Mouse (Mus musculus) testis, postnatal 14 days (tissue): ENCODE results near the gene Arhgap40.

Experiments used
- DNase-seq: peaks from one replicate; pipeline ENCODE4 v3.0.0; 2021; ENCODE audit warnings: low spot score

Gene Arhgap40

GRCm38 (mm10) chr2:158512528-158512927, at the start of gene Arhgap40:
Arhgap40 (plus strand) TSS chr2:158512796.
- DNase-seq = no peak

GRCm38 (mm10) chr2:158474159-158474558, 38.4 kb upstream of the Arhgap40 start:
- DNase-seq = no peak

- DNase-seq = no peak
These were observed 35.0 kb upstream of the Arhgap40 start for GRCm38 (mm10) chr2:158477640-158478039.

- DNase-seq = no peak
These were observed 14.1 kb upstream of the Arhgap40 start for GRCm38 (mm10) chr2:158498457-158498856.

GRCm38 (mm10) chr2:158501836-158502812, 10.5 kb upstream of the Arhgap40 start, which contains the start of gene Adig:
Adig (plus strand) TSS chr2:158502612.
- DNase-seq = no peak

GRCm38 (mm10) chr2:158503226-158503625, 9.4 kb upstream of the Arhgap40 start:
- DNase-seq = no peak

- no peak for DNase-seq
These were observed 8.9 kb upstream of the Arhgap40 start for GRCm38 (mm10) chr2:158503671-158504070.

- no peak for DNase-seq
These were observed 6.1 kb upstream of the Arhgap40 start for GRCm38 (mm10) chr2:158506475-158506874.

- DNase-seq = no peak
These were observed 5.5 kb upstream of the Arhgap40 start for GRCm38 (mm10) chr2:158507046-158507445.

GRCm38 (mm10) chr2:158510665-158511064, 1.9 kb upstream of the Arhgap40 start:
- no peak for DNase-seq

GRCm38 (mm10) chr2:158513821-158514336, 1.3 kb downstream of the Arhgap40 start:
- no peak for DNase-seq

GRCm38 (mm10) chr2:158518583-158518982, 6.0 kb downstream of the Arhgap40 start:
- no peak for DNase-seq

GRCm38 (mm10) chr2:158519071-158519470, 6.5 kb downstream of the Arhgap40 start:
- no peak for DNase-seq

- no peak for DNase-seq
These were observed 7.2 kb downstream of the Arhgap40 start for GRCm38 (mm10) chr2:158519800-158520199.

GRCm38 (mm10) chr2:158523060-158523459, 10.5 kb downstream of the Arhgap40 start:
- DNase-seq = no peak

- DNase-seq = no peak
These were observed 11.7 kb downstream of the Arhgap40 start for GRCm38 (mm10) chr2:158524129-158524860.

GRCm38 (mm10) chr2:158534090-158534489, 21.5 kb downstream of the Arhgap40 start:
- no peak for DNase-seq

- DNase-seq = no peak
These were observed 22.0 kb downstream of the Arhgap40 start for GRCm38 (mm10) chr2:158534559-158534958.

GRCm38 (mm10) chr2:158539433-158540305, 27.1 kb downstream of the Arhgap40 start:
- DNase-seq = peak; percentile 39

GRCm38 (mm10) chr2:158541286-158541685, 28.7 kb downstream of the Arhgap40 start:
- DNase-seq = no peak

GRCm38 (mm10) chr2:158545266-158545665, 32.7 kb downstream of the Arhgap40 start:
- DNase-seq = no peak

GRCm38 (mm10) chr2:158546751-158547150, 34.2 kb downstream of the Arhgap40 start:
- peak; percentile 60 for DNase-seq
